Mouse (Mus musculus) lung, postnatal 14 days (tissue): ENCODE results near the gene Gemin7.

Experiments
- DNase-seq: peaks from one replicate; pipeline ENCODE4 v3.0.0; 2021

The Gemin7 gene

DNA sequence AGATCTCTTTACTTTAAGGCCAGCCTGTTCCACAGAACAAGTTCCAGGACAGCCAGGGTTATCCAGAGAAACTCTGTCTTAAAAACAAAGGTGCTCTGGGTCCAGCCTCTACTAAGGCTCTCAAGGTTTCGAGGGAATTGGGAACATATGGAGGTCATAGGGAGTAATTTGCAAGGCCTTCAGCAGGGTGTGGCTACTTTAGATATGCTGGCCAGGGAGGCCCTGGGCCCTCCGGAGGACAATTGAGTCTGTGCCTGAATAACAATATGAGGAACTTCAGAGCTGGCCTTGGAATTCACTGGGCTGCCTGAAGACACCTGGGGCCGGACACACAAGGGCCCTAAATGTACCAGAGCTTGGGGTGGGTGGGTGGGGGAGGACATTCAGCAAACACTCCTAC is 1.8 kb downstream of the Gemin7 start:
- DNase-seq = no peak

DNA sequence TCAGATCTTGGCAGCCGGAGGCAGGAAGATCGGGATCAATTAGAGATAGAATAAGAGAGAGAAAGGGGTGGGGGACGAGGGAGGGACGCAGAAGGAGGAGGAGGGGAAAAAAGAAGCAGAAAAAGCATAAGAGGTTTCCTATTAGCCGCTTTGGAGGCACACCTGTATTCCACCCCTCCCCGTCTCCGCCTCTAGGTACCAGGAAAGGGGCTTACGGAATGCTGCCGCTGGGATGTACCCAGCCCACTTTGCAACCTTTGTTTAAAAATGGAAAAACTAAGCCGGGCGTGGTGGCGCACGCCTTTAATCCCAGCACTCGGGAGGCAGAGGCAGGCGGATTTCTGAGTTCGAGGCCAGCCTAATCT is 3.6 kb downstream of the Gemin7 start:
- DNase-seq = no peak

DNA sequence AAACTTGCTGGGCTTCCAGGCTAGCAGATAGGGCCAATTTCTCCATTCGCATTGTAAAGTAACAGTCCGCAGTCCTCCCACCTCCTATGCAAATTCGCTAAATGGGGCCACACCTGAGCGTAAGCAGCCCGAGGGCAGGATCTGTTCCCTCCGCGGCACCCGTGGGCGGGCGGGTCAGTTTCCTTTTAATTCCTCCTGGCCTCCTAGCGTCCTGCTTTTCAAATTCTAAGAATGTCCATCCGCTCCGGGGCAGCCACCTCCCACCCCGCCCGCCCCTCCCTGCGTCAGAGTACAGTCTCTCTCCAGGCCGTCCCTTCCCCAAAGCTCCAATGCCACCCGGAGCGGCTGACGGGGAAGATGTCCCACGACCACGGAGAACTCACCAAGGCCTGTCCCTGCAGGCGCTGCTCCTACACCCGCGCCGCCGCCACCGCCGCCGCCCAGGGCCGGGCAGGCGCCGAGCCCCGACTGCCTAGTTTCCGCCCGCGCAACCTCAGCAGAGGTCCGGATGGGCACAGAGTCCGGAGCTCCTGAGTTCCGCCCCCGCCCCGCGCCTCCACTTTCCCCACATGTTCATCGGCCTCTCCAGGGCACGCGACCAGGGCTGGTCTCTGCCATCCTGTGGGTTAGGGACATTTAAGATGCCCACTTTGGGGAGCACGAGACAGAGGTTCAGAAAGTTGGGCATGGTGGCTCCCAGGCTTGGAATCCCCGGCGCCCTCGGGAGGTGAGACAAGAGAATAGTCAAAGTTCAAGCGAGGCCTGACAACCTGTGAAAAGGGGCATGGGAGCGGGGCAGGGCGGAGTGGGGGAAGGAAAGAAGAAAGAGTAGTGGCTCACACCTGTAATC is 4.2 kb downstream of the Gemin7 start:
- peak; percentile 86 for DNase-seq

DNA sequence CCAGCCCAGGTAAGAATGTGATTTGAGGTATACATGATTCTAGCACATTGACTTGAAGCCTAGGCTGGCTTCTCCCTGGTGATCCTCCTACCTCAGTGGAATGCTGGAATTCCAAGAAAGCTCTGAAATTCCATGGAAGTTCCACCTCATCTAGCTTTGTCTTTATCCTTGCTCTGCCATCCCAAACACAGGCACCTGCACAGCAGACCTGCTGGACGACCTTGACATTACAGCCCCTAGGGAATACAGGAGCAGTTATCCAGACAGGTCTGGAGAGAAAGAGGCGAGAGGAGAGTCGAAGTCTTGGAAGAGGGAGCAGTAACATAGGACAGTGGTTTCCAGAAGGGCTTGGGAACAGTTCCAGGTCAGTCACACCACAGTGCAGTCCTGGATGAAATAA is 7.7 kb downstream of the Gemin7 start:
- no peak for DNase-seq

DNA sequence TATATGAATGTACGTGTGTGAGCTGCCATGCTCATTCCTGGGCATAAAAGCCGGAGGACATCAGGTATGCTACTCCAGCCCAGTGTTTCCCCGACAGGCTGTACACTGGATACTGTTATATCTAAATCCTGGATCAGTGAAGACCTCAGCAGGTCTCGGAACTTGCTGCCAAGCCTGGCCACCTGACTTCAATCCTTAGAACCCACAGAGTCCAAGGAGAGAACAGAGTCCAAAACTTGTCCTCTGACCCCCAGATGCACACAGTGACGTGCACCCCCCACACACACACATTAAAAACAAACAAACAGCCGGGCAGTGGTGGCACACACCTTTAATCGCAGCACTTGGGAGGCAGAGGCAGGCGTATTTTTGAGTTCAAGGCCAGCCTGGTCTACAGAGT is 10.0 kb downstream of the Gemin7 start:
- no peak for DNase-seq

DNA sequence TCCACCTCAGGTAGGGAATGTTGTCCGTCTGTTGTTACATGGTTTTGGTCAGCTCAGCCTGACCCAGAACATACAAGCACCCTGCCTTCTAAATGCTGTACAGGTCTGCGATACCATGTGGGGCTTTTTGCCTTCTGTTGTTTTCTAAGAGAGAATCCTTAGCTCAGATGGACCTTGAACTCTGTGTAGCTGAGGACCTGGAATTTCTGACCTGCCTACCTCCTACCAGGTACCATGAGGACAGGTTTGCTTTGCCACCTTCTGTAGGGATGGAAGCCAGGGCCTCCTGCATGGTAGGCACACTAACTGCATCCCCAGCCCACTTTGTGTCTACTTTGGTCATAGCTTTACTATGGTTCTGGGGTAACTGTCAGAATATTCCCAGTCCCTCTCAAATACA is 11.6 kb downstream of the Gemin7 start:
- DNase-seq = no peak

DNA sequence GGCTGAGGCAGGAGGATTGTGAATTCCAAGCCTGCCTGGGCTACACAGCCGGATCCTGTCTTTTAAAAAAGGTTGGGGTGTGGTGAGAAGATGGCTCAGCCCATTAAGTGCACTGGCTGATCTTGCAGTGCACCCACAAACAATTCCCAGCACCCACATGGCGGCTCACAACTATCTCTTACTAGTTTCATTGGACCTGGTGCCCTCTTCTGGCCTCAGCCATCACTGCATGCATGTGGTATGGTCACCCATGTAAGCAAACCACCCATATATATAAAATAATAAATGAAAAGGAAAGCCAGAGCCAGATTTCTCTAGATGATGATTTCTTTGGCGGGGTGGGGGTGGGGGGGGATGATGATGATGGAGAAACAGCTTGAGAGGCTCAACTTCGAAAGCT is 12.9 kb downstream of the Gemin7 start:
- DNase-seq = no peak

DNA sequence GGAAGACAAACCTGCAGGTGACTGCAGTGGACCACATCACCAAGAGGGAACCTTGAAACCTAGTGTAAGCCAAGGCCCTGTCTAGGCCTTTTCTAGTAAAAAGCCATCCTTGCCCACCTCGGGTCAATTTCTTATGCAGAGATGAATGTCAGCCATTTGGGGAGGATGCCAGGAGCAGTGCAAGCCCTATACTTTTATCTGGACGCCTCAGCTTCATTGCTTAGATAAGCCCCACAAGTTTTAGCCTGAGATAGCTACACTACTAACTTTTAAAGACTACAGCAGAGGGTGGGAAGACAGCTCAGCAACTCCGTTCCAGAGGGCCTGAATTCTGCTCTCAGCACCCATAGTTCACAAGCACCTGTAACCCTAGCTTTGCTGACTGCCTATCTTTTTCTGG is 13.5 kb downstream of the Gemin7 start:
- no peak for DNase-seq

DNA sequence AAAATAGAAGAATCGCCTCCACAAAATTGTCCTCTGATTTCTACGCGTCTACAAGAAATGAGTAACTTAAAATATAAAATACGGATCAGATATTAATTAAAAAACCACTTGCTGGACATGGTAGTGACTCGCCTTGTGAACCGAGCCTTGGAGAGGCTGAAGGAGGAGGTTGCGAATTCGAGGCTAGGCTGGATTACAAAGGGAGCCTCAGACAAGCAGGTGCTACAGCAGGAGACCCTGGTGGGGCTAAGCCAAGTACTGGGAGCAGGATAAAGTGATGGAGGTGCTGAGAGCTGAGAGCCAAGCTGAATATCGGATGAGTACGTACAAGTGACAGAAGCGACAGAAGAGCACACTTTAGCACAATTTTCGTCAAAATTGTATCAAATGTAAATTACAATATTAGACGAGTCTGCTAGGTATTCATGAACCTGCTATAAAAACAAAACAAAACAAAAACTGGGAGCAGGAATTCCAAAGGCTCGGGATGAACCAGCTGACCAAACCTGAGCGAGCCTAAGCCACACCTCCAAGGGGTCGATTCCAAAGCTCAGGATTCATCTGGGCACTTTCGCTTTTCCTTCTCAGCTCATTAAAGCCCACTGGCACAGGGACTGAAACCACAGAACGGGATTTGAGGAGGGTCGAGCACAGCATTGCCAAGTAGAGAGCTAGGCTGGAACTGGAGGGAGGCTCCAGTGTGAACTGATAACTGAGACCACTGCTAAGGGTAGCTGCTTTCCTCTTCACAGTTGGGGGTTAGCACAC is 14.6 kb downstream of the Gemin7 start, which contains the start of gene Ppp1r37:
Gene Ppp1r37, minus strand, starts transcription at position 434 of the 768 bp plus-strand sequence.
- DNase-seq = no peak

DNA sequence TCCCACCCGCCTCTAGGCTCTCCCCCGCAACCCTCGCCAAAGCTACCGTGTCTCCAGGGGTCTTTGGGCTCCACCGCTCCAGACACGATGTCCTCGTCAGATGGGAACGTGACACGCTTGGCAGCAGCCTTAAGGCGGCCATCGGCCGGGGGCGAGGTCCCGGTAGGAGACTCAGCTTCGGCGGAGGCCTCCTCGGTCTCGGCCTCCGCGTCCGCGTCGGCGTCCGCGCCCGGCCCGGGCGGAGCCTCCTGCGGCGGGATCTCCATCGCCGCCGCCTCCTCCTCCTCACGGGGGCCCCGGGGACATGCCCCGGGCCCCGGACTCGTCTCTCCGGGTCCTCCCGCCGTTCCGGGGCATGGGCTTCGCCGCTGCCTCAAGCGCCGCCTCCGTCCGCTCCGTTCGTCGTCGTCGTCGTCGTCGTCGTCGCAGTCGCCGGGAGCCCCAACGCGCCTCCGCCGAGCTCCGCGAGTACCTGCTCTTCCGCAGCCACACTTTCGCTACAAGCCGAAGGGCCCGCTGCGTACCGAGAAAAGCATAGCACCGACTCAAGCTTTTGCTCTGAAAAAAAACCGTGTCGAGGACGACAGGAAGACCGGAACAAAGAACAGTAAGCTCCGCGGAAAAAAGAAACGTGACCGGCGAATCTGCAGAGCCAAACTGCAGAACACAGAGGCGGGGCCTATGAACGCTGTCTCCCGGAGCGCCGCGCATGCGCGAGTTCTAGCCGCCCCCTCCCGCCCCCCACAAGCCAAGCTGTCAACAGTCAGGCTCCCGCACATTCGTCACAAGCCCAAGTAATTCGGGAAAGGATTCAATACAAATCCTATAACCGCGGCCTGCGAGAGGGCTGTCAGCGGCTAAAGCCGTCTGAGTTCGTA is 15.4 kb downstream of the Gemin7 start:
- peak; percentile 93 for DNase-seq

DNA sequence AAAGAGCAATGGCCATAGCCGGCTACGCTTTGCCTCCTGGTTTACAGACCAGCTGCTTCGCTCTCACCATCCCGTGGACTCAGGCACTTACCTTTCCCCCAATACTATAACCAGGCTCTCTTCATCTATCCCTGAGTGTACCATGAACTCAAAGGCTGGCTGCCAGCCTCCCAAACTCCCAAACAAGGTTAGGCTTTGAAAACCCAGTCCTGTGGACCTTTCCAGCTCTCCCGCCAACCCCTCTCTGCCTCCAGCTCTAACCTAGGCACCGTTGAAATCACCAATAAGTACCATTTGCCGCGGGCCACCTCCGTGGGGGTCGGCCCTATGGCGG is 16.0 kb downstream of the Gemin7 start:
- no peak for DNase-seq

DNA sequence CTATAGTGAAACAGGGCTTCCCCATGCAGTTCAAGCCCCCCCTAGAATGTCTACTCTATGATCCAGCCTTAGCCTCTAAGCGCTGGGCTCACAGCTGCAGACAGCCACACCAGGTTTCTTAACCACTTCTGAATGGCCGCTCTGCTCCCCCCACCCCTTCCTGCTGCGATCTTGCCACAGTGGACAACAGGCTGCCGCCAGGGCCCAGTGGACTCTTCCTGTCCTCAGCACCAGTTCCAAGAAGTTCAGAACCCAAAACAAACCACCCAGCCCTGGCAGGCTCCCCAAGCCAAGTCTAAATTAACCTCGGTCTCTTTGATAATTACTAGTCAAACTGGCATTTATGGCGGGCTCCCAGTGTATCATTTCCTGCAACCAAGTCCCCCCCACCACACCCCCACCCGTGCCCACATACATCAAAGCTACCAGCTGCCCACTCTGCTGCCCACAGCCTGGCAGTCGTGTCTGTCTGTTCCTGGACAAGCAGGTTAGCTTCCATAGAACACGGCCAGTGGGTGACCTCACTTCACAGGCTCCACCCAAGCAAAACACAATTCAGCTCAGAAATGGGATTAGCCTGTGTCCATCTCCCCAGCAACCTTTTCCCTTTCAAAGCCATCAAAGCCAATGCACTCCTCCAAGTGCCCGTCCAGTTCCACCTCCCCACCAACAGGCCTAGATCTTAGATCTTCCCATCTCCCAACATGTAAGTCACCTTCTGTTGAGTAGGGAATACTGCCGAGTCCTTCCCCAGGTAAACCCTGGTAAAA is 16.7 kb downstream of the Gemin7 start:
- DNase-seq = no peak

DNA sequence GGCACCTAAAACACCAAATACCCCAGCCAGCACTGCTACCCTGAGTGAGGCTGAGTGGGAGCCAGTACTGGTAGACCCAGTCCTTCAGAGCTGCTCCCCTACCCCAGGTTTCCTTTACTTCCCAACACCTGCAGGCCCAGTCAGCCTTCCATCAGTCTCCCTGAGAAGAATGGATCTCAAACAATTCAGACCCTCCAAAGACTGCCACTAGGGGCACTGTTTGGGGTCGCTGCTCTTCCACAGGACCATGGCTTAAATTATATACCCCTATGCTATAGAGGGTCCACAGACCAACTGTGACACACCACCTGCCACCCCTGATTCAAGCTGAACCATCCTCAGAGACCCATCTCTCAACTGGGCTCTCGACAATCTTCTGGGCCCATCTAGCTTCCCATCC is 18.4 kb downstream of the Gemin7 start:
- no peak for DNase-seq

DNA sequence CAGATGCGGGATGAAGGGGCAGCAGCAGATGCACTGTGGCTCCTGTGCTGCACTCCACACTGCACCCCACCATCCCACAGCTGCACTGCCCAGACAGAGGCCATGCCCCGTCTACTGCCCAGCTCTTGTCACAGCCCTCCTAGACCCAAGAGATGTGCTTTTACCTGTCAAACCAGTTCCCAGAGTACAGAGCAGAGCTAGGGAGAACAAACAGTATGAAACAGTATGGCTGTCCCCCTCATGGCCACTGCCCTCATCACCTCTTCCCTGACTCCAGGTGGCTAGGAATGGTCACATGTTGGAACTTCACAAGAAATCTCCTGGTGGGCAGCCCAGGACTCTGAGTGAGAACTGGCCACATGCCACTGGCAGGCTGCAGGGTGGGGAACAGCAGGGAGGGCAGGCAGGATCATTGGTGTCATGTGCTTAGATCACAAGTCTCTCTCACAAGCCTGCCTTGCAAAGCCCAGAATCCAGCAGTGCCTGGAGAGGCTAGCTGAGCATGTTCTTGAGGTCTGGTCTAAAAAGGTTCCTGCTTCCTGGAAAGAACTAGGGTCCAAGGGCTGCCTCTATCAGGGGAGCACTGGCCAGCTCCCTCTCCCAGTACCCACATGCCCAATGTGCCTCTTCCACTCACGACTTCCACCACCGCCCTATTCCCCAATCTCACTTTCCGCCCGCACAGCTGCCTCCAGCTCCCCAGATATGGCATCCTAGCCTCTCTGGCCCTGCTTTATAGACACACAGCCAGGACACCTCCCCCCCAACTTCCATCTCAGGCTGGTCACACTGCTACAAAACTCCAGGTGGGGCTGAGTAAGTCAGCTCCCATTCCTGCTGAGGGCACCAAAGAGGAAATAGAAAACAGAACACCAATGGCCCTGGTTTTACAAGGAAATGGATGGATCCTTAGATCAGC is 19.2 kb downstream of the Gemin7 start:
- DNase-seq = no peak

DNA sequence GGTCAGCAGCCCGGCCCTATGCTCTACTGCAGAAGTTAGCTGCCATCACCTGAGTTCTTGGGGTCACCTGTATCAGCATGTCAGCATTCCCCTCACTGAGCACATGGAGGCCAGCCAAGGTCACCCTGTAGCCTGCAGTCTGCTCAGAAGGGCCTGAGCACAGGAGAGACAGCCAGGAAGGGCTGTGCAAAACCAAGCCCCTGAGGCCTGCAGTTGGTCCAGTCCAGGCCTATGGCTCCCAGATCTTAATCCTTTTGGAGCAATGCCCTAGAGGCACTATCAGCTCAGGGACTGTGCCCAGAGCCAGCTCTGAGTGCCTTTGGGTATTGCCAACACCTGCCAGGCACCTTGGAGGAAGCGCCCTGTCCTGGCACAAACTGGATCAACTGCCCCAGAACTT is 20.3 kb downstream of the Gemin7 start:
- no peak for DNase-seq

DNA sequence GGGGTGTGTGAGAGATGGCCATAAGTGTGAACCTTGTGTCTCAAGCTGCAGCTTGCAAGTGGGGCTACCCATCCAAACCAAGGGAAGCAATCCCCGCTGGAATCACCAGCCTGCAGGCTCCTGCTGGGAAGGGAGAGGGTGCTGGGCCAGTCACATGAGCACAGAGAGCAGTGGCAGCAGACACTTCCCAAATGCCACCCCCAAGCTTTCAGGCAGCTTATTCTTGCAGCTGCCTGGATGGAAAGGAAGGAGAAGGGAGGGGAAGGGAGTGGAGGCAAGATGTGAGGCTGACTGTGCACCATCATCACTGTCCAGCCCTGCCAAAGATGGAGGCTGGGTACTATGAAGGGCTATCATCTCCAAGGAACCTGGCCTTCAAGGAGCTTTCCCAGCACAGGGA is 23.2 kb downstream of the Gemin7 start:
- no peak for DNase-seq

DNA sequence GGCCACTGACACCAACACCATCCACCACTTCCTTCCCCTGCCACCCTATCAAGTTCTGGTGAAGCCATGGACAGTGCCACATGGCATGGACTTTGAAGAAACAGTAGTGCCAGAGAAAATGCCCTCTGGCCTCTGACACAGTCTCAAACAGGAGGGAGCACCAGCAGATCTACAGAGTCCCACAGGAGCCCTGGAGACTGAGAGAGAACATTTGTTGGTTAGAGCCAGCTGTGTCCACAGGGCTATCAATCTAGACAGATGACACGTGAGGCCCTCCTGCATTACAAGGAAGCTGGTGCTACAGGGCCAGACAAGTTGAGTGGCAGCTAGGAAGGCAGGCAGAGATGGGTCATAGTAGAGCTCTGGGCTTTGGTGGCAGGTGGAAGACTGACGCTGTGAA is 25.0 kb downstream of the Gemin7 start:
- no peak for DNase-seq

DNA sequence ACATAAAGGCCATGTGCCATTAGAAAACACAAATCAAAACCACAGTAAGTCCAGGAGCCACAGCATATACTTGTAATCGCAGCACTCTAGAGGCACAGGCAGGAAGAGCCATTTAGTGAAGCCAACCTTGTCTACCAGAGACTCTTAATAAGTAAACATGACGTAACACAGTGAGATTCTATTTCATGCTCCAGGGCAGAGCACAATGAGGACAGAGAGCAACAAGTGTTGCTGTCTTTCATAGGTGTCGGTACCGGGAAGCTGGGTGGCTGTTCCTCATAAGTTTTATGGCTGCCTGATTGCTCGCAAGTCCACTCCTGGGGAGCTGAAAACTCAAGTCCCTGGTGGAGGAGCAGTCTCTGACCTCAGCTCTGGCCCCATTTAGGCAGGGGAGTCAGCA is 25.8 kb downstream of the Gemin7 start:
- no peak for DNase-seq

DNA sequence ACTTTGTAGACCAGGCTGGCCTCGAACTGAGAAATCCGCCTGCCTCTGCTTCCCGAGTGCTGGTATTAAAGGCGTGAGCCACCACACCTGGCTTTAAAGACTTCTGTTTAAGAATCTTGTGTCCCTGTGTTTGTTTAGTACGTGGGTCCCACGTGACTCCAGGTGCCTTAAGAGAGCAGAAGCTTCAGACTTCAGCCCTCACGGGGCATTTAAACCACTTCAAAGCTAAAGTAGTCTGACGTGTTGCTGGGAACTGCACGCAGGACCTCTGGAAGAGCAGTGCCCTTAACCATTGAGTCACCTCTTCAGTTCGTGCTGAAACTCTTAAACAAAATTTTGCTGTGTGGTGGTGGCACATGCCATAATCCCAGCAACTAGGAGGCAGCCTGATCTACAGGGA is 28.0 kb downstream of the Gemin7 start:
- DNase-seq = no peak

DNA sequence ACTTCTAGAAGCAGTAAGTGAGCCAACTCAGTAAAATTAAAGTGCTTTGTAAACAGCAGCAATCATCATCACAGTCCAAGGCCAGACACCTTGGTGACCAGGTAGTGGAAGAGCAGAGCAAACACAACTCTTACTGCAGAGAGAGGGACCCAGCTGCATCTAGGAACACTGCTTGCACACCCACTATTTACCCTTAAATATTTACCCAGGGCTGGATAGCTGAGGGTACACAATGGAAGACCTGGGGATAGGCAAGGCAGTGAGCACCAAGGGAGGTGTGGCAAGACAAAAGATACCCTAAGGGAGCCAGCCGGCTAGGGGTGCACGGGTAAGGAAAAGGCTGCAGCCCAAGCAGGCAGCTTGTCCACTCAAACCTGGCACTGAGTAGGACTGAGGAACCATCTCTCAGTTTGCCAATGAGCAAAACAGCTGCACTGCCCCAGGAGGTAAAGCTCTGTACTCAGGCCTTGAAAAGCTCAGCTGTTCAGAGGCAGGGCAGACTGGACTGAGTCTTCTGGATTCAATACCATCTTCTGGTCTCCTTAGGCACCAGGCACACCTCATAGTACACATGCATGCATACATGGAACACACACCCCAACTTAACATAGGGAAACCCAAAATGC is 29.9 kb downstream of the Gemin7 start:
- DNase-seq = no peak

DNA sequence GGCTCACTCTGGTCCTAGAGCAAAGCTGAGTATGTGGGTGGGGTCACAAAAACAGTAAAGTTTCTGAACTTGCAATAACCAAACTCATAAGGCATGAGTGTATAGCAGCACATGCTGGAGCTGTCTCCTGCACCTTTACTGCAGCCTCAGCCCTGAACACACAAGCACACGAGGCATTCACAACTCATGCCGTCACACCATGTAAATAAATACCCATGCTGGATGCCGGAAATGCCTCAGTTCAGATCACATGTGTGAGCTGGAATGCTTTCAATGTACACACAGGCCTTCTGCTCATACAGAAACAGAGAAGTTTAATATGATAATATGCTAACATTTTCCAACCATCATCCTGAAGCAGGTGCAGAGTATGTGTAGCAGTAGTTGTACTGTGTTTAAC is 31.4 kb downstream of the Gemin7 start:
- DNase-seq = no peak
